Mouse (Mus musculus): Measurements from ENCODE around the gene Rps19bp1. TPM values are rescaled to one million over a fixed set of nuclear protein-coding genes. Genes with fewer than 3 reads are reported as not detected.

The Rps19bp1 gene
- polyA plus RNA-seq, 1 experiment from 2014 or later: 66.3 TPM

DNA sequence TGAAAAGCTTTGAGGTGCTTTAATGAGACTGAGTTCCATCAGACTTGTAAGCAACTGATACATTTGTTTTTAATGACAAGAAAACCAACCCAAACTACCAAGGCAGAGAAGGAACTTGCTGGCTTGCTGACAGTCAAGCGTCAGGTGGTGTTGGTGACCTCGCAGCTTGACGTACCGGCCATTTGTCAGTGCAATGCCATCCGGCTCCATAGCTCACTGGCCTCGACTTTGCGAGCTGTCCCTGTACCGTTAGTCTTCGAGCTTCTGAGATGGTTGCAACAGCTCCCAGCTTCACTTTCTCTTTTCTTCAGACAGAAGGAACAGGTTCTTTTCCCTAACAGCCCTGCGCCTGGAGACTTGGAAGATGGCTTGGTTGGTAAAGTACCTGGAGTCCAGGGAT lies 46.6 kb downstream of the Rps19bp1 start:
- H3K9me3 ChIP-seq (ENCODE audit: control insufficient read depth, low read length): no peaks in the 10 kb centered on the region
- H3K4me3 ChIP-seq (ENCODE audit: low read length): no peak overlapping the region
- peaks cover 6% of the 10 kb centered on the region; the same call in 1 of the 2 replicates for H3K4me1 ChIP-seq (ENCODE audit: control insufficient read depth, insufficient read depth, low read length)
- H3K27ac ChIP-seq (ENCODE audit: low read depth, low read length): no peak overlapping the region
- WGBS: 87% methylated on average over 10 of the region's 10 CpGs
- H3K36me3 ChIP-seq (ENCODE audit: control insufficient read depth, insufficient read depth, low read length): 0 out of 2 replicates have a peak, but pooled peaks cover 2% of the 10 kb centered on the region
- ATAC-seq (ENCODE audit: low FRiP score, low TSS enrichment): no peak
- no peak overlapping the region for H3K9ac ChIP-seq (ENCODE audit: low read depth, low read length)
- H3K4me2 ChIP-seq (replicated peaks; ENCODE audit: low read depth, low read length): no peak overlapping the region
- no peaks in the 10 kb centered on the region for H3K27me3 ChIP-seq (ENCODE audit: control insufficient read depth, insufficient read depth, low read length)

- no peak for ATAC-seq (ENCODE audit: low FRiP score, low TSS enrichment)
- 59% methylated on average over 9 of the region's 9 CpGs for WGBS
- no peak overlapping the region for H3K27ac ChIP-seq (ENCODE audit: low read depth, low read length)
Measured at GRCm38 (mm10) chr15:80216480-80216820, 47.7 kb downstream of the Rps19bp1 start.

DNA sequence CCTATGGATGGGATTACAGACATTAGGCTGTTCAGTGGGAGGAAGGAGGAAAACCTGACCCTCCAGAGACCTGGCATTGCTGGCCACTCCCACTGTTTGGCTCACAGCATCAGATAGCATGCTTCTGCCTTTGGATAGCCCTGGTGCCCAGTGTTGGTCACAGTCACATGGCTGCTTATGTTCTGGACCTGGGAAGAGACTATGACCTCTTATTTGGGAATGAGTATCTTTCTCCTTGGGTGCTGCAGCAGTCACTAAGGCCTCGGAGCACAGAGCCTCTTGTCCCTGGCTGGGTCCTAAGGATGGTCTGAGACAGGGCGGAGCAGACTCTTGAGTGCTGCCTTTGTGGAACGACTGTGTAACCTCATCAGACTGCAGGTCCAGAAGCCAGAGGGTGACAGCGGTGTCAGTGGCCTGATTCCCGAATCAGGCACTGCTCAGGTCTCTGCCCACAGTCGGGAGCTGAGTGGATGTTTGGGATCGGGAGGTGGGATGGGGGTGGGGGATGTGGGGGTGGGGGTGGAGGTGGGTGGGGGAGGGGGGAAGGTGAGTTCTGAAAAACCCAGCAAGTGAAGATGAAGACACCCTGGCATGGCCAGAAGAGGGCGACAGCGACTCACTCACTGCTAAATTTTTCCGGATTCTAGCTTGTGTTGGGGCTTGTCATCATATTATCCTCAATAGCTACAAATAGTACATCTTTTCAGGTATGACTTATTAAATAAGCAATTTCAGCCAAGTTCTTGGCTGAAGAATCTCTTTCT lies 48.2 kb downstream of the Rps19bp1 start:
- Histone ChIP-seq H3K27me3 (ENCODE audit: control insufficient read depth, insufficient read depth, low read length) (no peaks in the 10 kb centered on the region), H3K4me1 (ENCODE audit: control insufficient read depth, insufficient read depth, low read length) (peaks cover 6% of the 10 kb centered on the region; the same call in 1 of the 2 replicates), H3K9ac (ENCODE audit: low read depth, low read length) (no peak overlapping the region), H3K4me3 (ENCODE audit: low read length) (no peak overlapping the region), H3K4me2 (replicated peaks; ENCODE audit: low read depth, low read length) (no peak overlapping the region), H3K36me3 (ENCODE audit: control insufficient read depth, insufficient read depth, low read length) (peaks cover 12% of the 10 kb centered on the region), H3K27ac (ENCODE audit: low read depth, low read length) (no peak overlapping the region), H3K9me3 (ENCODE audit: control insufficient read depth, low read length) (no peaks in the 10 kb centered on the region)
- WGBS: 13% methylated on average over 10 of the region's 10 CpGs
- no peak for ATAC-seq (ENCODE audit: low FRiP score, low TSS enrichment)

More at GRCm38 (mm10) chr15:80216480-80216820, 47.7 kb downstream of the Rps19bp1 start:
- Histone ChIP-seq H3K9ac (ENCODE audit: low read depth, low read length) (no peak overlapping the region), H3K4me1 (ENCODE audit: control insufficient read depth, insufficient read depth, low read length) (peaks cover 6% of the 10 kb centered on the region; the same call in 1 of the 2 replicates), H3K4me2 (replicated peaks; ENCODE audit: low read depth, low read length) (no peak overlapping the region), H3K36me3 (ENCODE audit: control insufficient read depth, insufficient read depth, low read length) (peaks cover 9% of the 10 kb centered on the region), H3K27me3 (ENCODE audit: control insufficient read depth, insufficient read depth, low read length) (no peaks in the 10 kb centered on the region), H3K4me3 (ENCODE audit: low read length) (no peak overlapping the region), H3K9me3 (ENCODE audit: control insufficient read depth, low read length) (no peaks in the 10 kb centered on the region)

DNA sequence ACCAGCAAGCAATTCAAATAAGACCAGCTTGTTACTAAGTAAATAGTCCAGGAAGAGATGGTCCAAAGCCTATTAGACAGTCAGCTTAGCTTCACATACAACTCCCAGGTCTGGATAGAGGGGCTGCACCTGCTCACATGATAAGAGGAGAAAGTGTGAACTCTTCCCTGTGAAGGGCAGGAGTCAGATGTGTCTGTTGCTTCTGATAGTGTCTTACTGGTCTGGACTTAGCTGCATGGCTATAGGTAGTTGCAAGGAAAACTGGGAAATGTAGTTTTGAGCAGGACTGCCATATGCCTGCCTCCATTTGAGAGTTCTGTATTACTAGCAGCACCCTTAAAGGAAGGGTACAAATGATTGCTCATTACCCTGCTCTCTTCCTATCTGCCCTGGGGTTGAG lies 50.4 kb downstream of the Rps19bp1 start:
- no peak for ATAC-seq (ENCODE audit: low FRiP score, low TSS enrichment)
- H3K36me3 ChIP-seq (ENCODE audit: control insufficient read depth, insufficient read depth, low read length): peaks cover 12% of the 10 kb centered on the region
- H3K27ac ChIP-seq (ENCODE audit: low read depth, low read length): no peak overlapping the region
- H3K4me1 ChIP-seq (ENCODE audit: control insufficient read depth, insufficient read depth, low read length): peaks cover 1% of the 10 kb centered on the region; the same call in 1 of the 2 replicates
- H3K4me3 ChIP-seq (ENCODE audit: low read length): no peak overlapping the region
- H3K4me2 ChIP-seq (replicated peaks; ENCODE audit: low read depth, low read length): no peak overlapping the region
- no peaks in the 10 kb centered on the region for H3K9me3 ChIP-seq (ENCODE audit: control insufficient read depth, low read length)
- no peak overlapping the region for H3K9ac ChIP-seq (ENCODE audit: low read depth, low read length)
- H3K27me3 ChIP-seq (ENCODE audit: control insufficient read depth, insufficient read depth, low read length): no peaks in the 10 kb centered on the region

Other genes with a start within 250 kb of the Rps19bp1 start
- gene Pdgfb, start 249.3 kb downstream of the Rps19bp1 start, polyA plus RNA-seq (2014; fragmentation: Nextera tagmentation; extraction: Ambion mirVana): 5.0 and 5.8 TPM in 2 replicates
- 9.5 and 11.9 TPM in 2 replicates for gene Syngr1, start 173.0 kb downstream of the Rps19bp1 start, polyA plus RNA-seq (2014; fragmentation: Nextera tagmentation; extraction: Ambion mirVana)
- 1,350 and 1,409 TPM in 2 replicates for gene Rpl3, start 172.4 kb downstream of the Rps19bp1 start, polyA plus RNA-seq (2014; fragmentation: Nextera tagmentation; extraction: Ambion mirVana)
- gene Tab1, start 131.2 kb downstream of the Rps19bp1 start, polyA plus RNA-seq (2014; fragmentation: Nextera tagmentation; extraction: Ambion mirVana): 25.3 and 35.2 TPM in 2 replicates
- 3.6 and 6.1 TPM in 2 replicates for gene Mgat3, start 90.6 kb downstream of the Rps19bp1 start, polyA plus RNA-seq (2014; fragmentation: Nextera tagmentation; extraction: Ambion mirVana)
- 20.4 and 37.0 TPM in 2 replicates for gene Mief1, start 30.3 kb downstream of the Rps19bp1 start, polyA plus RNA-seq (2014; fragmentation: Nextera tagmentation; extraction: Ambion mirVana)
- not detected in 2 replicates for gene AC140267.1, start 28.5 kb downstream of the Rps19bp1 start, polyA plus RNA-seq (2014; fragmentation: Nextera tagmentation; extraction: Ambion mirVana)
- gene Atf4, start 9.1 kb downstream of the Rps19bp1 start, polyA plus RNA-seq (2014; fragmentation: Nextera tagmentation; extraction: Ambion mirVana): 131 and 145 TPM in 2 replicates
- 0.09 TPM in 1 of 2 replicates, not detected in the other for gene Cacna1i, start 22.9 kb upstream of the Rps19bp1 start, polyA plus RNA-seq (2014; fragmentation: Nextera tagmentation; extraction: Ambion mirVana)

All from kidney, embryonic 14.5 days (tissue).